Mouse (Mus musculus) limb, embryonic 14.5 days (tissue): ENCODE data around the gene Rfx2. TPM values are rescaled to one million over a fixed set of nuclear protein-coding genes. Genes with fewer than 3 reads are reported as not detected.

Experiments used
- ATAC-seq: fragments of 200-750 bp; cut with Nextera tagmentation; 2 replicates; pipeline ENCODE4 v1.8.0; 2017; ENCODE audit warnings: low read depth, moderate number of reproducible peaks, moderate TSS enrichment; ENCODE audit not compliant: low FRiP score
- DNase-seq: peaks from one replicate; pipeline ENCODE4 v3.0.0-alpha.2; 2015; ENCODE audit warnings: low spot score
- H3K27ac ChIP-seq: fragments of 300-500 bp; sonication (generic); replicated peaks from 2 replicates; pipeline ENCODE4 v1.5.1; 2014; ENCODE audit warnings: low read depth, mild to moderate bottlenecking, low read length, moderate library complexity, mixed read lengths
- H3K27me3 ChIP-seq: fragments of 300-500 bp; sonication (generic); 2 replicates; pipeline ENCODE4 v1.6.1; 2014; ENCODE audit warnings: low read length, mixed read lengths; ENCODE audit not compliant: control insufficient read depth, insufficient read depth
- H3K36me3 ChIP-seq: fragments of 300-500 bp; sonication (generic); 2 replicates; pipeline ENCODE4 v1.6.1; 2014; ENCODE audit warnings: mild to moderate bottlenecking, low read length, moderate library complexity, mixed read lengths; ENCODE audit not compliant: control insufficient read depth, insufficient read depth
- H3K4me1 ChIP-seq: fragments of 300-500 bp; sonication (generic); 2 replicates; pipeline ENCODE4 v1.6.1; 2014; ENCODE audit warnings: antibody characterized with exemption, low read length, mixed read lengths; ENCODE audit not compliant: control insufficient read depth, insufficient read depth
- H3K4me2 ChIP-seq: fragments of 300-500 bp; sonication (generic); replicated peaks from 2 replicates; pipeline ENCODE4 v1.6.1; 2014; ENCODE audit warnings: low read depth, mild to moderate bottlenecking, low read length, moderate library complexity; ENCODE audit not compliant: severe bottlenecking
- H3K4me3 ChIP-seq: fragments of 300-500 bp; sonication (generic); replicated peaks from 2 replicates; pipeline ENCODE4 v1.5.1; 2014; ENCODE audit warnings: low read length
- H3K9ac ChIP-seq: fragments of 300-500 bp; sonication (generic); 2 replicates; pipeline ENCODE4 v1.6.1; 2014; ENCODE audit warnings: mild to moderate bottlenecking, low read depth, low read length, moderate library complexity; ENCODE audit not compliant: severe bottlenecking
- H3K9me3 ChIP-seq: fragments of 300-500 bp; sonication (generic); 2 replicates; pipeline ENCODE4 v1.6.1; 2016; ENCODE audit warnings: low read length; ENCODE audit not compliant: control insufficient read depth
- POLR2A ChIP-seq: fragments of 200-500 bp; IDR thresholded peaks from 2 replicates; pipeline ENCODE4 v1.8.0; 2012; ENCODE audit warnings: inconsistent platforms, mild to moderate bottlenecking, moderate library complexity, borderline replicate concordance; ENCODE audit not compliant: insufficient read depth, insufficient read length; ENCODE audit errors: extremely low read depth
- WGBS: fragments of 180-500 bp; shearing (Covaris S2); extraction: QIAGEN DNeasy Blood & Tissue Kit; methylation state at CpG from one replicate; pipeline ENCODE4 v1.1.7; 2014; 5-methylcytosine and 5-hydroxymethylcytosine counted together
- polyA plus RNA-seq, 2 experiments: library from polyadenylated mRNA; depleted of rRNA in 1 of 2; stranded (reverse) in 1 of 2; unstranded in 1 of 2; fragments of >200 nt; fragmentation: Nextera tagmentation in 1 of 2; extraction: Ambion mirVana in 1 of 2; gene quantifications; 2 replicates each; pipeline versions ENCODE4 v1.2.1 to v1.2.3; 2012 to 2014

Gene Rfx2
- polyA plus RNA-seq, 2 experiments = 4.2 to 8.2 TPM

- Histone ChIP-seq H3K4me1 (no peaks in the 10 kb centered on the region), H3K9me3 (no peaks in the 10 kb centered on the region), H3K9ac (no peak overlapping the region), H3K27me3 (no peaks in the 10 kb centered on the region), H3K4me3 (no peak overlapping the region), H3K36me3 (no peaks in the 10 kb centered on the region), H3K27ac (no peak overlapping the region), H3K4me2 (no peak overlapping the region)
- no peak for DNase-seq
- no peak for ATAC-seq
- WGBS = 81% methylated on average over 5 of the region's 5 CpGs
- TF ChIP-seq POLR2A = no peak
Observed at GRCm38 (mm10) chr17:56848785-56849184, 18.0 kb upstream of the Rfx2 start.

- no peak for ATAC-seq
- H3K27ac ChIP-seq = no peak overlapping the region
- H3K4me3 ChIP-seq = no peak overlapping the region
- 73% methylated on average over 5 of the region's 5 CpGs for WGBS
- H3K4me2 ChIP-seq = no peak overlapping the region
- H3K9me3 ChIP-seq = no peaks in the 10 kb centered on the region
- no peak overlapping the region for H3K9ac ChIP-seq
- H3K36me3 ChIP-seq = no peaks in the 10 kb centered on the region
- no peaks in the 10 kb centered on the region for H3K4me1 ChIP-seq
- TF ChIP-seq POLR2A = no peak
- H3K27me3 ChIP-seq = no peaks in the 10 kb centered on the region
- DNase-seq = no peak
Observed at GRCm38 (mm10) chr17:56843678-56844077, 12.9 kb upstream of the Rfx2 start.

GRCm38 (mm10) chr17:56842173-56842572 lies 11.4 kb upstream of the Rfx2 start:
- no peak overlapping the region for H3K27ac ChIP-seq
- H3K4me3 ChIP-seq = no peak overlapping the region
- TF ChIP-seq POLR2A = no peak
- ATAC-seq (no peak), DNase-seq (no peak)
- H3K9ac ChIP-seq = no peak overlapping the region
- no peaks in the 10 kb centered on the region for H3K4me1 ChIP-seq
- no peaks in the 10 kb centered on the region for H3K36me3 ChIP-seq
- 77% methylated on average over 5 of the region's 5 CpGs for WGBS
- H3K9me3 ChIP-seq = no peaks in the 10 kb centered on the region
- H3K4me2 ChIP-seq = no peak overlapping the region
- H3K27me3 ChIP-seq = no peaks in the 10 kb centered on the region

DNA sequence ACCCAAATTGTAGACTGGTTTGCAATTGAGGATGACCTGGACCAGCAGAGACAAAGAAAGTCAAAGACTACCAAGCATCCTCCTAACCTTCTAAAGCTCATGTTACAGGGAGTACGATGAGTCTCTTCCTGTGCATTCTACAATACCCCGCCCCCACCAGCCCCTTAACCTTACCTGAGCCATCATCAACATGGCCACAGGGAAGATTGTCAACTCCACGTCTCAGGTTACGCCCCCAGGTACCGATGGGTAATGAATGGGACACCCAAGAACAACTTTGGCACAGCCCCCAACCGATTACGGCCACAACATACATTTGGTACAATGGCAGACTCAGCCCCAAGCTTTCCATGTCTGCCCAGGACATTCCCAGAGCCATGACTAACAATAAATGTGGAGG lies 9.7 kb upstream of the Rfx2 start:
- Histone ChIP-seq H3K36me3 (no peaks in the 10 kb centered on the region), H3K27ac (no peak overlapping the region), H3K9ac (no peak overlapping the region), H3K4me2 (no peak overlapping the region), H3K9me3 (no peaks in the 10 kb centered on the region), H3K27me3 (no peaks in the 10 kb centered on the region), H3K4me1 (no peaks in the 10 kb centered on the region), H3K4me3 (no peak overlapping the region)
- DNase-seq (no peak), ATAC-seq (no peak)
- no peak for TF ChIP-seq POLR2A
- 75% methylated on average over 7 of the region's 7 CpGs for WGBS

GRCm38 (mm10) chr17:56836336-56836735 lies 5.5 kb upstream of the Rfx2 start:
- H3K27ac ChIP-seq = no peak overlapping the region
- DNase-seq (no peak), ATAC-seq (no peak)
- H3K4me2 ChIP-seq = no peak overlapping the region
- 0 out of 2 replicates have a peak, but pooled peaks cover 6% of the 10 kb centered on the region for H3K27me3 ChIP-seq
- no peak overlapping the region for H3K4me3 ChIP-seq
- no peaks in the 10 kb centered on the region for H3K9me3 ChIP-seq
- WGBS = 86% methylated on average over 8 of the region's 8 CpGs
- no peaks in the 10 kb centered on the region for H3K4me1 ChIP-seq
- no peak for TF ChIP-seq POLR2A
- no peak overlapping the region for H3K9ac ChIP-seq
- no peaks in the 10 kb centered on the region for H3K36me3 ChIP-seq

GRCm38 (mm10) chr17:56833381-56833780 lies 2.6 kb upstream of the Rfx2 start:
- 83% methylated on average over 1 of the region's 1 CpGs for WGBS
- Histone ChIP-seq H3K36me3 (no peaks in the 10 kb centered on the region), H3K27me3 (peaks cover 13% of the 10 kb centered on the region; the same call in 1 of the 2 replicates), H3K9ac (no peak overlapping the region), H3K4me1 (peaks cover 5% of the 10 kb centered on the region; the same call in 1 of the 2 replicates), H3K27ac (no peak overlapping the region), H3K9me3 (no peaks in the 10 kb centered on the region), H3K4me2 (no peak overlapping the region), H3K4me3 (no peak overlapping the region)
- no peak for ATAC-seq
- DNase-seq = no peak
- TF ChIP-seq POLR2A = no peak
